13 mouse cellular contexts compared by ENCODE assay signal in genomic region chr11:110426572-110427145, GRCm38 (mm10). TPM values are rescaled to one million over a fixed set of nuclear protein-coding genes. Genes with fewer than 3 reads are reported as not detected.
DNase-seq lines count a peak whose midpoint lies in the region; ATAC-seq and TF ChIP-seq lines count a peak whose summit lies in the region.
"Had no signal": no experiment of that assay in that cellular context is flagged by ENCODE, and none has a peak within 500 bp of the region (broad histone marks: within the 10 kb centered on the region; RNA-seq: fewer than 3 reads in every experiment).

No protein-coding gene starts in this region.

- H3K9me3 ChIP-seq in kidney, postnatal 0 days (replicated peaks; ENCODE audit: low read length) = no peaks in the 10 kb centered on the region
- H3K9me3 ChIP-seq: forebrain, embryonic 13.5 days; liver, embryonic 13.5 days had no signal

- no peaks in the 10 kb centered on the region for H3K27me3 ChIP-seq in kidney, postnatal 0 days (ENCODE audit: insufficient read depth, low read length)
- H3K27me3 ChIP-seq: forebrain, embryonic 13.5 days; liver, embryonic 13.5 days had no signal

- 0 out of 2 replicates have a peak, but pooled peaks cover 8% of the 10 kb centered on the region for H3K4me1 ChIP-seq in kidney, postnatal 0 days (replicated peaks; ENCODE audit: insufficient read depth, low read length)
- H3K4me1 ChIP-seq in bone marrow, adult 2 months (ENCODE audit: control insufficient read depth, insufficient read depth, low read length) = peaks cover 3% of the 10 kb centered on the region

- TF ChIP-seq CTCF in kidney, postnatal 0 days (IDR thresholded peaks at IDR 0.05; ENCODE audit: low read depth) = no peak
- TF ChIP-seq CTCF in bone marrow, adult 2 months (IDR thresholded peaks at IDR 0.05; ENCODE audit: control insufficient read depth, insufficient read depth, low read length) = no peak

- 43% methylated on average over 6 of the region's 6 CpGs for WGBS in kidney, postnatal 0 days
- 32% methylated on average over 6 of the region's 6 CpGs for WGBS in bone marrow, adult 2 months
- WGBS in macrophage (ENCODE audit: missing documents) = 35% methylated on average over 6 of the region's 6 CpGs

- TF ChIP-seq POLR2A in bone marrow, adult 2 months (IDR thresholded peaks at IDR 0.05; ENCODE audit: borderline replicate concordance, control insufficient read depth, low read depth, low read length) = no peak

- no peaks in the 10 kb centered on the region for H3K79me2 ChIP-seq in macrophage (ENCODE audit: inconsistent target)

- no peak for ATAC-seq in kidney, postnatal 0 days (replicated peaks; ENCODE audit: low FRiP score, low read depth)
- ATAC-seq: midbrain, embryonic 16.5 days had no signal

- DNase-seq in kidney, postnatal 0 days (ENCODE audit: low spot score) = no peak
- DNase-seq in kidney, adult 9 months = no peak
- DNase-seq in B cell, adult 2 months = peak; percentile 34 to 38
- no peak for DNase-seq in frontal cortex, postnatal 10 days (ENCODE audit: low spot score in 2 of 2)
- DNase-seq in retina, postnatal 1 day = no peak
- DNase-seq in layer of hippocampus, adult 9-11 months = no peak
- DNase-seq: cerebellum, adult 9-11 months; heart, postnatal 14 days; liver, embryonic 13.5 days had no signal

- H3K36me3 ChIP-seq in kidney, postnatal 0 days (ENCODE audit: insufficient read depth, low read length) = no peaks in the 10 kb centered on the region
- H3K36me3 ChIP-seq in macrophage (ENCODE audit: inconsistent target) = no peaks in the 10 kb centered on the region
- H3K36me3 ChIP-seq: liver, embryonic 13.5 days had no signal

- 0 out of 2 replicates have a peak overlapping the region, but pooled peaks have one; percentile 5 for H3K4me2 ChIP-seq in kidney, postnatal 0 days (ENCODE audit: low read length)
- H3K4me2 ChIP-seq: forebrain, embryonic 13.5 days; liver, embryonic 13.5 days had no signal

- no peak overlapping the region for H3K4me3 ChIP-seq in kidney, postnatal 0 days (replicated peaks; ENCODE audit: low read depth, low read length)
- H3K4me3 ChIP-seq in bone marrow, adult 2 months (replicated peaks; ENCODE audit: control insufficient read depth, low read depth, low read length) = no peak overlapping the region
- no peak overlapping the region for H3K4me3 ChIP-seq in macrophage (ENCODE audit: inconsistent target)
- H3K4me3 ChIP-seq: forebrain, embryonic 13.5 days; liver, embryonic 13.5 days had no signal

- H3K9ac ChIP-seq in kidney, postnatal 0 days (ENCODE audit: low read depth, low read length) = no peak overlapping the region
- H3K9ac ChIP-seq: forebrain, embryonic 13.5 days; liver, embryonic 13.5 days had no signal

- no peak overlapping the region for H3K27ac ChIP-seq in kidney, postnatal 0 days
- peak overlapping the region; percentile 64; the same call in 1 of the 2 replicates for H3K27ac ChIP-seq in bone marrow, adult 2 months (ENCODE audit: control insufficient read depth, insufficient read depth, low read depth, low read length, poor library complexity)
- peak overlapping the region; percentile 83 for H3K27ac ChIP-seq in macrophage
- H3K27ac ChIP-seq: forebrain, embryonic 13.5 days; liver, embryonic 13.5 days had no signal

RNA-seq across cellular contexts. Expression of gene Map2k6, which starts 27.7 kb away (rescaled TPM):
- 12.7 and 12.8 TPM in 2 replicates for polyA plus RNA-seq in kidney, postnatal 0 days (2015; fragmentation: Nextera tagmentation; extraction: Ambion mirVana)
- 3.3 and 6.0 TPM in 2 replicates for polyA plus RNA-seq in bone marrow, adult 2 months (2011; ENCODE audit: insufficient read depth, insufficient read length, low replicate concordance, missing spikeins)
- total RNA-seq in macrophage (2018; cell fraction: chromatin; rRNA removed) = 1 to 10 TPM in 20 of 26 experiments, under 1 TPM in 4, not detected in 2; 0.44 to 8.1 (median 4.0) TPM
- total RNA-seq in macrophage (2018; cell fraction: cytosol; rRNA removed) = 1 to 10 TPM; 1.6 to 4.6 (median 3.2) TPM
- 1 to 10 TPM in 21 of 26 experiments, under 1 TPM in 4, not detected in 1; 0.63 to 6.5 (median 2.0) TPM for total RNA-seq in macrophage (2018; cell fraction: nucleus; rRNA removed)
- polyA plus RNA-seq in macrophage (2018) = 2.0 to 3.1 TPM (median 2.6 TPM) in 3 replicates

Comparison
In these comparisons a context has a peak if more than half of its experiments do, and no peak if none do; other contexts are left out.
1. DNase-seq: peak in B cell, adult 2 months (2 of 2); none in kidney, postnatal 0 days (single experiment), kidney, adult 9 months (single experiment), frontal cortex, postnatal 10 days (0 of 2), retina, postnatal 1 day (single experiment) and layer of hippocampus, adult 9-11 months (single experiment).